Mouse (Mus musculus) heart, embryonic 16.5 days (tissue): ENCODE results near the gene Srrm3. TPM values are rescaled to one million over a fixed set of nuclear protein-coding genes. Genes with fewer than 3 reads are reported as not detected.
A peak's percentile ranks its signal among the peaks of the same experiment; 100 is the strongest.

Source experiments
- ATAC-seq: fragments of 200-750 bp; cut with Nextera tagmentation; replicated peaks from 2 replicates; pipeline ENCODE4 v1.8.0; 2017; ENCODE audit warnings: moderate number of reproducible peaks; ENCODE audit not compliant: insufficient read depth, low FRiP score; ENCODE audit errors: extremely low read depth
- H3K27ac ChIP-seq: fragments of 300-500 bp; sonication (generic); 2 replicates; pipeline ENCODE4 v1.5.1; 2014; ENCODE audit warnings: mild to moderate bottlenecking, low read length, control low read depth, moderate library complexity
- H3K27me3 ChIP-seq: fragments of 300-500 bp; sonication (generic); 2 replicates; pipeline ENCODE4 v1.6.1; 2014; ENCODE audit warnings: low read length, mixed read lengths; ENCODE audit not compliant: control insufficient read depth, insufficient read depth
- H3K36me3 ChIP-seq: fragments of 300-500 bp; sonication (generic); 2 replicates; pipeline ENCODE4 v1.6.1; 2014; ENCODE audit not compliant: control insufficient read depth, insufficient read depth
- H3K4me1 ChIP-seq: fragments of 300-500 bp; sonication (generic); 2 replicates; pipeline ENCODE4 v1.6.1; 2014; ENCODE audit warnings: low read length, mixed read lengths; ENCODE audit not compliant: control insufficient read depth, insufficient read depth
- H3K4me2 ChIP-seq: fragments of 300-500 bp; sonication (generic); 2 replicates; pipeline ENCODE4 v1.6.1; 2014; ENCODE audit warnings: low read depth, mild to moderate bottlenecking, control low read depth, low read length
- H3K4me3 ChIP-seq: fragments of 300-500 bp; sonication (generic); 2 replicates; pipeline ENCODE4 v1.5.1; 2014; ENCODE audit warnings: mild to moderate bottlenecking, control low read depth, low read length
- H3K9ac ChIP-seq: fragments of 300-500 bp; sonication (generic); 2 replicates; pipeline ENCODE4 v1.6.1; 2014; ENCODE audit warnings: low read length, control low read depth
- H3K9me3 ChIP-seq: fragments of 300-500 bp; sonication (generic); replicated peaks from 2 replicates; pipeline ENCODE4 v1.6.1; 2016; ENCODE audit warnings: low read length; ENCODE audit not compliant: control insufficient read depth
- WGBS: fragments of 180-500 bp; shearing (Covaris S2); extraction: QIAGEN DNeasy Blood & Tissue Kit; methylation state at CpG from one replicate; pipeline ENCODE4 v1.1.7; 2014; 5-methylcytosine and 5-hydroxymethylcytosine counted together
- polyA plus RNA-seq: library from polyadenylated mRNA; unstranded; fragments of >200 nt; fragmentation: Nextera tagmentation; extraction: Ambion mirVana; gene quantifications from 2 replicates; pipeline ENCODE4 v1.2.1, GENCODE M21; 2015

Gene Srrm3
- polyA plus RNA-seq, result 0.07 and 0.09 TPM in 2 replicates

- Histone ChIP-seq H3K4me2 (no peak within 1 kb of the TSS), H3K9ac (no peak within 1 kb of the TSS), H3K27me3 (0 out of 2 replicates have a peak, but pooled peaks cover 2% of the 10 kb centered on the region), H3K9me3 (no peaks in the 10 kb centered on the region), H3K4me3 (no peak within 1 kb of the TSS), H3K27ac (no peak within 1 kb of the TSS), H3K36me3 (no peaks in the 10 kb centered on the region), H3K4me1 (peaks cover 2% of the 10 kb centered on the region; the same call in 1 of the 2 replicates)
- peak; percentile 49; the same call in 1 of the 2 replicates for ATAC-seq
- WGBS, result 4% methylated on average over 29 of the region's 29 CpGs
Observed at GRCm38 (mm10) chr5:135806555-135807262, at the start of gene Srrm3. TSS of gene Srrm3 (plus strand) at chr5:135806890.

- no peaks in the 10 kb centered on the region for H3K9me3 ChIP-seq
- no peaks in the 10 kb centered on the region for H3K4me1 ChIP-seq
- H3K27ac ChIP-seq, result no peak overlapping the region
- 66% methylated on average over 3 of the region's 3 CpGs for WGBS
- H3K4me2 ChIP-seq, result no peak overlapping the region
- no peak overlapping the region for H3K4me3 ChIP-seq
- ATAC-seq, result no peak
- H3K36me3 ChIP-seq, result no peaks in the 10 kb centered on the region
- H3K27me3 ChIP-seq, result no peaks in the 10 kb centered on the region; the same call in 1 of the 2 replicates
- H3K9ac ChIP-seq, result no peak overlapping the region
Observed at GRCm38 (mm10) chr5:135761881-135762280, 44.8 kb upstream of the Srrm3 start.

DNA sequence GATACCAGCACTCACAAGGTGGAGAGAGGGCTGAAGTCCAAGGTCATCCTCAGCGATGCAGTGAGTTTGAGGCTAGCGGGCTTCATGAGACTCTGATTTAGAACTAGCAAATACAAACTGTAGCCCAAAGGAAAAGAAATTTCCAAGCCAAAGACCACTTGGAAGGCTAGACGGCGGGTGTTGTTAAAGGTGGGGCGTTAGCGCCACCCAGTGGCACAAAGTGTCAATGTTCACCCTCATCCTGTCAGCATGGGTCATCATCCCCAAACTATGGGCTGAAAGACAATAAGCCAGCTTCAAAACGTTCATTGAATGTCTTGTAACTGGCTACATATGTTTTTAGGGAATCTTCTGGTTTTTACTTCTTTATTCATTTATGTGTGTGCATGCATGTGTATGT is 43.2 kb upstream of the Srrm3 start:
- H3K9ac ChIP-seq, result no peak overlapping the region
- H3K4me2 ChIP-seq, result no peak overlapping the region
- H3K4me1 ChIP-seq, result no peaks in the 10 kb centered on the region
- H3K4me3 ChIP-seq, result no peak overlapping the region
- H3K9me3 ChIP-seq, result no peaks in the 10 kb centered on the region
- no peak overlapping the region for H3K27ac ChIP-seq
- H3K36me3 ChIP-seq, result no peaks in the 10 kb centered on the region
- H3K27me3 ChIP-seq, result no peaks in the 10 kb centered on the region; the same call in 1 of the 2 replicates
- no peak for ATAC-seq
- WGBS, result 3% methylated on average over 7 of the region's 7 CpGs

DNA sequence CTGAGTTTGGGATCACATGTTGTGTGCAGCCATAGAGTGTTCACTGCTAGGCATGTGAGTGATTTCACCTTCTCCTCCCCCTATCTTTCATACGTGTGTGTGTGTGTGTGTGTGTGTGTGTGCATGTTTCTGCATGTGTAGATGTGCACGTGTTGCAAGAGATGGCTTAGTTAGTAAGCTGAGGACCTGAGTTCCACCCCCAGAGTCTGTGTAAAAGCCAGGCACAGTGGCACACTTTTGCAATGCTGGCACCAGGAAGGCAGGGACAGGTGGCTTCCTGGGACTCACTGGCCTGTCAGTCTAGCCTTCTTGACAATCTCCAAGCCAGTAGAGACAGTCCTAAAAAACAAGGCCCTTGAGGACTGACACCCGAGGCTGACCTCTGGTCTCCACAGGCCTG is 41.7 kb upstream of the Srrm3 start:
- no peak overlapping the region for H3K4me2 ChIP-seq
- no peaks in the 10 kb centered on the region for H3K9me3 ChIP-seq
- no peak overlapping the region for H3K9ac ChIP-seq
- H3K27ac ChIP-seq, result no peak overlapping the region
- 59% methylated on average over 3 of the region's 3 CpGs for WGBS
- no peaks in the 10 kb centered on the region; the same call in 1 of the 2 replicates for H3K27me3 ChIP-seq
- H3K36me3 ChIP-seq, result no peaks in the 10 kb centered on the region
- no peak for ATAC-seq
- no peak overlapping the region for H3K4me3 ChIP-seq
- H3K4me1 ChIP-seq, result no peaks in the 10 kb centered on the region

DNA sequence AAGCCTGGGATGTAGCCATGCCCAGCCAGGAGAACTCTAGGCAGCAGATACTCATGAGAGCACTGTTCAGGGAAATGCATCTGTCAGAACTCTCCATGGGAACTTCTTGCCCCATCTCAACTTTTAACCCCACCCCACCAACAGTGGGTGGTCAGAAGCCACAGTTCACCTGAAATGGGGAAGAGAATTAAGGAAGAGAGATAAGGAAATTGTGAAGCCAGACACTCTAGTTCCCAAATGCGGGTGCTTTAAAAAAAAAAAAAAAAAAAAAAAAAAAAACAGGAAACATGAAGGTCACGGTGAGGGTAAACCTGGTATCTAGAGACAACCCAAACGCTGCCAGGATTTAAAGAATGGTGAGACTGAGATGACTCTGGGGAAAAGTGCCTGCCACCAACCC is 34.2 kb upstream of the Srrm3 start:
- Histone ChIP-seq H3K27ac (no peak overlapping the region), H3K4me1 (peaks cover 3% of the 10 kb centered on the region), H3K27me3 (no peaks in the 10 kb centered on the region), H3K9me3 (no peaks in the 10 kb centered on the region), H3K36me3 (no peaks in the 10 kb centered on the region), H3K4me2 (no peak overlapping the region), H3K4me3 (no peak overlapping the region), H3K9ac (no peak overlapping the region)
- 32% methylated on average over 3 of the region's 3 CpGs for WGBS
- no peak for ATAC-seq

- no peak overlapping the region for H3K27ac ChIP-seq
- no peak for ATAC-seq
- H3K9me3 ChIP-seq, result no peaks in the 10 kb centered on the region
- no peak overlapping the region for H3K4me2 ChIP-seq
- H3K9ac ChIP-seq, result no peak overlapping the region
- H3K4me1 ChIP-seq, result peaks cover 26% of the 10 kb centered on the region
- H3K27me3 ChIP-seq, result no peaks in the 10 kb centered on the region
- 82% methylated on average over 4 of the region's 4 CpGs for WGBS
- peaks cover 3% of the 10 kb centered on the region for H3K36me3 ChIP-seq
- no peak overlapping the region for H3K4me3 ChIP-seq
Observed at GRCm38 (mm10) chr5:135776546-135776945, 30.1 kb upstream of the Srrm3 start.

DNA sequence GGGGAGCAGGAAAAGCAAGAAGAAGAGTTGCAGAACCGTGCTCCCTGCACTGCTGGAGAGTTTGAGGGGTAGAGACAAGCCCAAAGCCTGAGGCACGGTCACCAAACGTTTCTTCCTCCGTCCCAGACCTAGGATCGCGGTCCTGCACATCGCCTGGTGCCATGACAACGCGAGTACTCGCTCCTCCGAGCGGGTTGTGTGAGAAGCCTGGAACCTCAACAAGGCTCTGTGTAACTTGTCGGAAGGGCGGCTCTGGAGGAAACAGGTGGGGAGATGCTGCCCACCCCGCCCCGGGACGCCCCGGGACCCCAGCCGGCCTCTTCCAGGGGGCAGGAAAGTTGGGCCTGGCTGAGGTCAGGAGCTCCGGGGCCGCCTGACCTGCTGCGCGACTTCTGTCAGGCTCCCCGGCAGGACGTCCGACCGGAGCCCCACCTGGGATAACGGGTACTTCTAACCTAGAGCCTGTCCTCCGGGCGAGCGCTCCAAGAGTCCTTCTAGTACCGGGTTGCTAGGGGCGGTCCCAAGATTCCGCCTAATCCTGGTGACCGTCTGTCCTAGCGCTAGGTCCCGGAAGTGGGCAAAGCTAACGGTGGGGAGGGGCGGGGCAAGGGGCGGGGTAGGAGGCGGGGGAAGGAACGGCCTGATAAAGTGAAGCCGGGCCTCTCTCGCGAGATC is 28.8 kb upstream of the Srrm3 start, which contains the start of gene Styxl1:
Styxl1 (minus strand) TSS at position 590 of the 675 bp plus-strand sequence.
- peak; percentile 10; the same call in 1 of the 2 replicates for ATAC-seq
- H3K27ac ChIP-seq, result peak within 1 kb of the TSS; percentile 99
- WGBS, result under 1% methylated on average over 43 of the region's 45 CpGs
- H3K4me2 ChIP-seq, result peak within 1 kb of the TSS; percentile 88
- peaks cover 10% of the 10 kb centered on the region for H3K36me3 ChIP-seq
- H3K9ac ChIP-seq, result peak within 1 kb of the TSS; percentile 94
- H3K4me3 ChIP-seq, result peak within 1 kb of the TSS; percentile 78
- H3K4me1 ChIP-seq, result peaks cover 28% of the 10 kb centered on the region
- H3K27me3 ChIP-seq, result no peaks in the 10 kb centered on the region
- no peaks in the 10 kb centered on the region for H3K9me3 ChIP-seq

GRCm38 (mm10) chr5:135778471-135779445 is 27.9 kb upstream of the Srrm3 start, which contains the start of gene Mdh2:
TSS of gene Mdh2 (plus strand) at chr5:135778480.
- Histone ChIP-seq H3K9me3 (no peaks in the 10 kb centered on the region), H3K9ac (peak within 1 kb of the TSS; percentile 94), H3K4me2 (peak within 1 kb of the TSS; percentile 88), H3K36me3 (peaks cover 17% of the 10 kb centered on the region), H3K4me1 (peaks cover 28% of the 10 kb centered on the region), H3K27ac (peak within 1 kb of the TSS; percentile 99), H3K27me3 (no peaks in the 10 kb centered on the region), H3K4me3 (peak within 1 kb of the TSS; percentile 78)
- ATAC-seq, result peak; percentile 97
- under 1% methylated on average over 70 of the region's 70 CpGs for WGBS
